Mouse (Mus musculus) large intestine, adult 2 months (tissue): ENCODE results near the gene Apopt1. TPM values are rescaled to one million over a fixed set of nuclear protein-coding genes. Genes with fewer than 3 reads are reported as not detected.

Experiments
- DNase-seq: peaks from one replicate; pipeline ENCODE4 v3.0.0-alpha.2; 2012; ENCODE audit warnings: low read depth, low spot score
- WGBS: fragments of 180-500 bp; shearing (Covaris S2); methylation state at CpG from one replicate; pipeline ENCODE4 v1.1.7; 2018; 5-methylcytosine and 5-hydroxymethylcytosine counted together
- polyA plus RNA-seq: library from polyadenylated mRNA; depleted of rRNA; stranded (reverse); fragments of >200 nt; gene quantifications from 2 replicates; pipeline ENCODE4 v1.2.3, GENCODE M21; 2012

Gene Apopt1
- polyA plus RNA-seq, 1 experiment, result 21.7 TPM

GRCm38 (mm10) chr12:111678997-111679396 is 34.1 kb upstream of the Apopt1 start:
- DNase-seq, result no peak
- WGBS, result 21% methylated on average over 7 of the region's 7 CpGs

GRCm38 (mm10) chr12:111680661-111681060 is 32.4 kb upstream of the Apopt1 start:
- WGBS, result 84% methylated on average over 13 of the region's 13 CpGs
- DNase-seq, result no peak

- 69% methylated on average over 8 of the region's 8 CpGs for WGBS
- no peak for DNase-seq
Measured at GRCm38 (mm10) chr12:111681305-111681704, 31.8 kb upstream of the Apopt1 start.

GRCm38 (mm10) chr12:111682003-111682402 is 31.1 kb upstream of the Apopt1 start:
- 77% methylated on average over 5 of the region's 5 CpGs for WGBS
- no peak for DNase-seq

GRCm38 (mm10) chr12:111682806-111683205 is 30.3 kb upstream of the Apopt1 start:
- no peak for DNase-seq
- 60% methylated on average over 5 of the region's 5 CpGs for WGBS

GRCm38 (mm10) chr12:111686390-111686789 is 26.7 kb upstream of the Apopt1 start:
- WGBS, result 51% methylated on average over 4 of the region's 4 CpGs

GRCm38 (mm10) chr12:111687350-111688068 is 25.6 kb upstream of the Apopt1 start:
- DNase-seq, result no peak
- WGBS, result 28% methylated on average over 14 of the region's 14 CpGs

More at GRCm38 (mm10) chr12:111686390-111686789, 26.7 kb upstream of the Apopt1 start:
- no peak for DNase-seq

- 51% methylated on average over 2 of the region's 2 CpGs for WGBS
Measured at GRCm38 (mm10) chr12:111688069-111688428, 25.0 kb upstream of the Apopt1 start.

GRCm38 (mm10) chr12:111689426-111689825 is 23.6 kb upstream of the Apopt1 start:
- WGBS, result 20% methylated on average over 11 of the region's 11 CpGs
- DNase-seq, result no peak

More at GRCm38 (mm10) chr12:111688069-111688428, 25.0 kb upstream of the Apopt1 start:
- no peak for DNase-seq

- WGBS, result 62% methylated on average over 5 of the region's 5 CpGs
- no peak for DNase-seq
Measured at GRCm38 (mm10) chr12:111691346-111691872, 21.7 kb upstream of the Apopt1 start.

- no peak for DNase-seq
- WGBS, result 90% methylated on average over 5 of the region's 5 CpGs
Measured at GRCm38 (mm10) chr12:111692899-111693298, 20.2 kb upstream of the Apopt1 start.

GRCm38 (mm10) chr12:111693341-111694270 is 19.5 kb upstream of the Apopt1 start:
- DNase-seq, result no peak
- 78% methylated on average over 18 of the region's 18 CpGs for WGBS

GRCm38 (mm10) chr12:111694271-111694781 is 18.7 kb upstream of the Apopt1 start:
- no peak for DNase-seq
- WGBS, result 44% methylated on average over 12 of the region's 12 CpGs

- WGBS, result 73% methylated on average over 13 of the region's 13 CpGs
Measured at GRCm38 (mm10) chr12:111694880-111695804, 17.9 kb upstream of the Apopt1 start.

GRCm38 (mm10) chr12:111696239-111696638 is 16.8 kb upstream of the Apopt1 start:
- WGBS, result 31% methylated on average over 6 of the region's 6 CpGs
- no peak for DNase-seq

More at GRCm38 (mm10) chr12:111694880-111695804, 17.9 kb upstream of the Apopt1 start:
- no peak for DNase-seq

- 49% methylated on average over 4 of the region's 4 CpGs for WGBS
- DNase-seq, result no peak
Measured at GRCm38 (mm10) chr12:111697708-111698107, 15.4 kb upstream of the Apopt1 start.

- no peak for DNase-seq
- 92% methylated on average over 6 of the region's 6 CpGs for WGBS
Measured at GRCm38 (mm10) chr12:111698346-111698913, 14.6 kb upstream of the Apopt1 start.

- 79% methylated on average over 4 of the region's 4 CpGs for WGBS
- DNase-seq, result no peak
Measured at GRCm38 (mm10) chr12:111699542-111699941, 13.5 kb upstream of the Apopt1 start.
